Mouse (Mus musculus) MEL (cell line): Measurements from ENCODE around the gene Psmb9. TPM values are rescaled to one million over a fixed set of nuclear protein-coding genes. Genes with fewer than 3 reads are reported as not detected.

Source experiments
- DNase-seq: peaks from one replicate; pipeline ENCODE4 v3.0.0; 2011; ENCODE audit warnings: low read depth, low spot score
- H3K27ac ChIP-seq: 2 replicates; pipeline ENCODE4 v1.5.1; 2012; ENCODE audit warnings: low read depth, mild to moderate bottlenecking, control low read depth, low read length, moderate library complexity; ENCODE audit not compliant: control insufficient read depth
- H3K27me3 ChIP-seq, 2 experiments: fragments of 150-350 bp in 1 of 2; sonication (generic) in 1 of 2; 2 replicates each; pipeline ENCODE4 v1.6.1; 2012; ENCODE audit warnings: low read length in 2 of 2, mild to moderate bottlenecking in 2 of 2, improper control_type of control experiment in 1 of 2, moderate library complexity in 1 of 2; ENCODE audit not compliant: insufficient read depth in 2 of 2, control insufficient read depth in 1 of 2
- H3K36me3 ChIP-seq, 2 experiments: 2 replicates each; pipeline ENCODE4 v1.6.1; 2012 to 2014; ENCODE audit warnings: low read length in 2 of 2, improper control_type of control experiment in 1 of 2, inconsistent platforms in 1 of 2, mild to moderate bottlenecking in 1 of 2; ENCODE audit not compliant: insufficient read depth in 2 of 2, control insufficient read depth in 1 of 2
- H3K4me1 ChIP-seq, 2 experiments: fragments of 150-350 bp in 1 of 2; sonication (generic) in 1 of 2; 2 replicates each; pipeline ENCODE4 v1.6.1; 2012; ENCODE audit warnings: low read length in 2 of 2, improper control_type of control experiment in 1 of 2, mild to moderate bottlenecking in 1 of 2; ENCODE audit not compliant: insufficient read depth in 2 of 2, control insufficient read depth in 1 of 2
- H3K4me3 ChIP-seq, 2 experiments: fragments of 150-350 bp in 1 of 2; sonication (generic) in 1 of 2; 2 replicates each; pipeline ENCODE4 v1.5.1; 2012; ENCODE audit warnings: low read depth in 2 of 2, low read length in 2 of 2, mild to moderate bottlenecking in 2 of 2, moderate library complexity in 2 of 2, control low read depth in 1 of 2, improper control_type of control experiment in 1 of 2; ENCODE audit not compliant: control insufficient read depth in 1 of 2, insufficient read depth in 1 of 2
- H3K79me2 ChIP-seq: 2 replicates; pipeline ENCODE4 v1.6.1; 2012; ENCODE audit warnings: mild to moderate bottlenecking, low read length, moderate library complexity; ENCODE audit not compliant: control insufficient read depth, poor library complexity, insufficient read depth
- H3K9ac ChIP-seq: 2 replicates; pipeline ENCODE4 v1.6.1; 2012; ENCODE audit warnings: low read depth, mild to moderate bottlenecking, control low read depth, low read length, moderate library complexity; ENCODE audit not compliant: control insufficient read depth, poor library complexity, severe bottlenecking
- H3K9me3 ChIP-seq: fragments of 150-350 bp; sonication (generic); replicated peaks from 2 replicates; pipeline ENCODE4 v1.6.1; 2012; ENCODE audit warnings: mild to moderate bottlenecking, low read length, improper control_type of control experiment, moderate library complexity; ENCODE audit not compliant: insufficient read depth
- BHLHE40 ChIP-seq: IDR thresholded peaks from 2 replicates; pipeline ENCODE4 v1.6.1; 2012; ENCODE audit warnings: low read depth, mild to moderate bottlenecking, inconsistent platforms, low read length, improper control_type of control experiment, borderline replicate concordance
- CTCF ChIP-seq, 3 experiments: IDR thresholded peaks in 2 of 3; conservative IDR thresholded peaks in 1 of 3; 2 replicates each; pipeline ENCODE4 v1.5.1; 2011 to 2012; ENCODE audit warnings: low read length in 3 of 3, low read depth in 2 of 3, mild to moderate bottlenecking in 2 of 3, improper control_type of control experiment in 1 of 3, inconsistent platforms in 1 of 3, mixed read lengths in 1 of 3, moderate library complexity in 1 of 3; ENCODE audit not compliant: control insufficient read depth in 1 of 3, insufficient read depth in 1 of 3, poor library complexity in 1 of 3, severe bottlenecking in 1 of 3
- GABPA ChIP-seq: IDR thresholded peaks from 2 replicates; pipeline ENCODE4 v1.6.1; 2012; ENCODE audit warnings: low read depth, mild to moderate bottlenecking, inconsistent platforms, low read length, improper control_type of control experiment, moderate library complexity
- HCFC1 ChIP-seq: IDR thresholded peaks from 2 replicates; pipeline ENCODE4 v1.6.1; 2012; ENCODE audit warnings: low read depth, mild to moderate bottlenecking, inconsistent platforms, low read length, improper control_type of control experiment, moderate library complexity
- MYB ChIP-seq: IDR thresholded peaks from 2 replicates; pipeline ENCODE4 v1.6.1; 2011; ENCODE audit warnings: mild to moderate bottlenecking, low read depth, low read length, improper control_type of control experiment
- RAD21 ChIP-seq: IDR thresholded peaks from 2 replicates; pipeline ENCODE4 v1.6.1; 2011; ENCODE audit warnings: mild to moderate bottlenecking, low read depth, low read length, improper control_type of control experiment
- TBP ChIP-seq: IDR thresholded peaks from 2 replicates; pipeline ENCODE4 v1.8.0; 2011; ENCODE audit warnings: low read depth, low read length, improper control_type of control experiment
- USF2 ChIP-seq, 2 experiments: IDR thresholded peaks; 2 replicates each; pipeline ENCODE4 v1.6.1; 2011 to 2012; ENCODE audit warnings: improper control_type of control experiment in 2 of 2, low read length in 2 of 2, borderline replicate concordance in 1 of 2, inconsistent platforms in 1 of 2, low read depth in 1 of 2, mild to moderate bottlenecking in 1 of 2; ENCODE audit not compliant: insufficient read depth in 1 of 2
- polyA plus RNA-seq, 2 experiments: library from polyadenylated mRNA; stranded (reverse) in 1 of 2; unstranded in 1 of 2; fragments of >175 nt in 1 of 2; fragments of >200 nt in 1 of 2; gene quantifications; 2 replicates each; pipeline versions ENCODE4 v1.2.1 to v1.2.4; 2012; ENCODE audit warnings: low replicate concordance in 2 of 2, low read depth in 1 of 2; ENCODE audit not compliant: insufficient read length in 2 of 2, insufficient read depth in 1 of 2, missing spikeins in 1 of 2
- total RNA-seq: library from RNA; depleted of rRNA; stranded (reverse); fragments of 300-350 nt; gene quantifications from 2 replicates; pipeline ENCODE4 v1.2.3, GENCODE M21; 2012

Gene Psmb9
- total and polyA plus RNA-seq, 3 experiments = 14.7 to 24.9 TPM; not detected in 1

- TF ChIP-seq MYB = no peak
These were observed 16.9 kb upstream of the Psmb9 start (continued) for GRCm38 (mm10) chr17:34204303-34205010.

GRCm38 (mm10) chr17:34203444-34203843 is 15.9 kb upstream of the Psmb9 start, which contains the start of gene Tap2:
TSS of gene Tap2 (plus strand) at chr17:34203527.
- Histone ChIP-seq H3K4me3 (peak within 1 kb of the TSS; percentile 65 to 97), H3K27me3 (no peaks in the 10 kb centered on the region), H3K9me3 (no peaks in the 10 kb centered on the region), H3K9ac (peak within 1 kb of the TSS; percentile 96), H3K36me3 (peaks cover 0 to 12% of the 10 kb centered on the region in 2 experiments; a peak in 2 of 4 replicates), H3K27ac (peak within 1 kb of the TSS; percentile 67), H3K4me1 (peaks cover 7 to 21% of the 10 kb centered on the region in 2 experiments), H3K79me2 (peaks cover 21% of the 10 kb centered on the region)
- no peak for TF ChIP-seq RAD21
- peak; percentile 62 for DNase-seq

GRCm38 (mm10) chr17:34202760-34203442 is 15.3 kb upstream of the Psmb9 start:
- TF ChIP-seq TBP (no peak), HCFC1 (no peak), RAD21 (no peak), GABPA (no peak), USF2 (IDR thresholded peaks at IDR 0.05; ENCODE audit: borderline replicate concordance in 1 of 2, insufficient read depth in 1 of 2, low read depth in 1 of 2, low read length in 2 of 2) (no peak), MYB (no peak), CTCF (IDR thresholded peaks at IDR 0.05 in 2 of 3, conservative IDR thresholded peaks at IDR 0.05 in 1 of 3; ENCODE audit: control insufficient read depth in 1 of 3, insufficient read depth in 1 of 3, low read depth in 2 of 3, low read length in 3 of 3, poor library complexity in 1 of 3, severe bottlenecking in 1 of 3) (no peak), BHLHE40 (no peak)
- no peak overlapping the region for H3K27ac ChIP-seq
- H3K9me3 ChIP-seq = no peaks in the 10 kb centered on the region
- H3K79me2 ChIP-seq = peaks cover 26% of the 10 kb centered on the region
- no peak for DNase-seq
- no peak overlapping the region for H3K4me3 ChIP-seq
- H3K36me3 ChIP-seq = peaks cover 0 to 12% of the 10 kb centered on the region in 2 experiments; a peak in 2 of 4 replicates
- H3K9ac ChIP-seq = no peak overlapping the region
- no peaks in the 10 kb centered on the region for H3K27me3 ChIP-seq
- H3K4me1 ChIP-seq = peaks cover 7 to 21% of the 10 kb centered on the region in 2 experiments
